Mouse (Mus musculus): ENCODE results near the gene Gm20388. TPM values are rescaled to one million over a fixed set of nuclear protein-coding genes. Genes with fewer than 3 reads are reported as not detected.

Gene Gm20388
- polyA plus RNA-seq, 1 experiment = 10.6 TPM

DNA sequence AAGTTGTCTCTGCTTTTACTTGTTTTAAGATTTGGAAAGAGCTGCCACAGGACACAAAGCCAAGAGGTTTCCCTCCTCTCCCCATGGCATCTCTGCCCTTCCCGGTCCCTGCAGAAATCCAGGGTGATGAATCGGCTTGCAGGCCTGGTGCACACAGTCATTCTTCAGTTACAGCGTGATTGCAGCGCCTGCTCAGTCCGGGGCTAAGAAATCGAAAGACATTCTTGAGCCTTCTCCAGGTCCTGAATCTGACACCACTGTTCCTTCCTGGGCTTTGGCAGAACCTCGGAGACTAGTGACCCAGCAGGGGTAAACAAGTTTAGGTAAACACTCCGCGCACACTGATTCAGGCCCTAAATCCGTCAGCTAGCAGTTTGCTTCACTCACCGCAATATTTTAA is 991.7 kb downstream of the Gm20388 start:
- Histone ChIP-seq H3K4me1 (ENCODE audit: control insufficient read depth, insufficient read depth, low read length) (no peaks in the 10 kb centered on the region), H3K27ac (ENCODE audit: control insufficient read depth, insufficient read depth, low read depth, low read length, poor library complexity) (no peak overlapping the region), H3K4me3 (replicated peaks; ENCODE audit: control insufficient read depth, low read depth, low read length) (no peak overlapping the region)
- TF ChIP-seq CTCF (IDR thresholded peaks at IDR 0.05; ENCODE audit: control insufficient read depth, insufficient read depth, low read length) (no peak), POLR2A (IDR thresholded peaks at IDR 0.05; ENCODE audit: borderline replicate concordance, control insufficient read depth, low read depth, low read length) (no peak)
- 44% methylated on average over 11 of the region's 11 CpGs for whole genome bisulfite sequencing

DNA sequence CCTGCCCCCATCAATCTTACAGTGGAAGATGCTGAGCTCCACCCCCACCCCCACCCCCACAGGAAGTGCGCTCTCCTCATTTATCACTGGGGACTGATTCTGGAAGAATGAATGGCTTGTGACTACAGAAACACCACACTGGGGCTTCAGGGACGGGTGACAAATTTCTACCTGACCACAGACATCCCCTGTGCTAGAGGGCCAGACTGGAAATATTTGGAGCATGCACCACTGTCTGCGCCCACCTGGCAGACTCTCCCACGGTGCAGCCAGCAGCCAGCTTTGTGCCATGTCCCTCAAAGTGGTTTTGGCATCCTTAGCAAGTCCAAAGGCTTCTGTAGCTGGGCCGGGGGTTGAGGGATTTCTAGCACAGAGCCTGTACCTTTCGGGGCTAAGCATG is 997.0 kb downstream of the Gm20388 start:
- 48% methylated on average over 6 of the region's 6 CpGs for WGBS

DNA sequence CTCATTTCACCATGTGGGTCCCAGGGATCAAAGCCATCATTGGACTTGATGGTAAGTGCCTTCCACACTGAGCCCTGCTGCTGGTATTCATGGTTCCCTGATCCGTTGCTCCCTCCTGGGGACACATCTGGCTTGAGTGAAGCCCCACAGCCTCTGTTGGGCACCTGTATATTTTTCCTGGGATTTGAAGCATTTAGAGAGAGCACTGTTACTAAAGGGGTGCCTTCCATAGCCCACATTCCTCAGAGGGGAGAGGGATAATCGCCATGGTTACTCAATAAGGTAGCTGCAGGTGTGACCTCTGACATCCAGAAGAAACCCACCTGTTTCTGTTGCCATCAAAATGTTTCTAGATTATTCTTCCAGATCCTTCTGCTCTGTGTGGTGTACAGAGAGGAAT is 1000.3 kb downstream of the Gm20388 start:
- H3K4me3 ChIP-seq (replicated peaks; ENCODE audit: control insufficient read depth, low read depth, low read length) = no peak overlapping the region
- TF ChIP-seq POLR2A (IDR thresholded peaks at IDR 0.05; ENCODE audit: borderline replicate concordance, control insufficient read depth, low read depth, low read length) = no peak
- 71% methylated on average over 2 of the region's 2 CpGs for WGBS
- H3K27ac ChIP-seq (ENCODE audit: control insufficient read depth, insufficient read depth, low read depth, low read length, poor library complexity) = no peak overlapping the region
- H3K4me1 ChIP-seq (ENCODE audit: control insufficient read depth, insufficient read depth, low read length) = no peaks in the 10 kb centered on the region

More for the DNA sequence above, 997.0 kb downstream of the Gm20388 start:
- TF ChIP-seq POLR2A (IDR thresholded peaks at IDR 0.05; ENCODE audit: borderline replicate concordance, control insufficient read depth, low read depth, low read length) = no peak
- no peak for TF ChIP-seq CTCF (IDR thresholded peaks at IDR 0.05; ENCODE audit: control insufficient read depth, insufficient read depth, low read length)
- Histone ChIP-seq H3K4me1 (ENCODE audit: control insufficient read depth, insufficient read depth, low read length) (no peaks in the 10 kb centered on the region), H3K27ac (ENCODE audit: control insufficient read depth, insufficient read depth, low read depth, low read length, poor library complexity) (no peak overlapping the region), H3K4me3 (replicated peaks; ENCODE audit: control insufficient read depth, low read depth, low read length) (no peak overlapping the region)

DNA sequence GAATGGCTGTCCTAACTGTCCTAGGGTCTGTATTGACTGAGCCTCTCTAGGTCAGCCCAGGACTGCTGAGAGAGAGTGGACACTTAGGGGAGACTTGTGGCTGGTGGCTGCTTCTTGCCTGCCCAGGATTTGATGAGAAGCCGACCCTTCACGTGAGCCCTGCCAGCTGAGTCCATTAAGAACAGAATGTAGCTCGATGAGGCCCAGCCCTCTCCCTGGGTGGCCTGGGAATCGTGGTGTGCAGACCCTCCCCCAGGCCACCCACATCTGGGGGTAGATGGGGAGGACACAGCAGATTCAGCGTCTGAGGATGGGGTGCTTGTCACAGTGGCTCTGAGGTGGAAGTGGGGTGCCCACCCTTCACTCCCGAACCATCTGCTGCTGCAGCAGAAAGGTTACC is 1001.8 kb downstream of the Gm20388 start:
- no peak overlapping the region for H3K4me3 ChIP-seq (replicated peaks; ENCODE audit: control insufficient read depth, low read depth, low read length)
- TF ChIP-seq POLR2A (IDR thresholded peaks at IDR 0.05; ENCODE audit: borderline replicate concordance, control insufficient read depth, low read depth, low read length) = no peak
- TF ChIP-seq CTCF (IDR thresholded peaks at IDR 0.05; ENCODE audit: control insufficient read depth, insufficient read depth, low read length) = no peak
- no peak overlapping the region for H3K27ac ChIP-seq (ENCODE audit: control insufficient read depth, insufficient read depth, low read depth, low read length, poor library complexity)
- H3K4me1 ChIP-seq (ENCODE audit: control insufficient read depth, insufficient read depth, low read length) = no peaks in the 10 kb centered on the region
- 42% methylated on average over 6 of the region's 6 CpGs for WGBS

DNA sequence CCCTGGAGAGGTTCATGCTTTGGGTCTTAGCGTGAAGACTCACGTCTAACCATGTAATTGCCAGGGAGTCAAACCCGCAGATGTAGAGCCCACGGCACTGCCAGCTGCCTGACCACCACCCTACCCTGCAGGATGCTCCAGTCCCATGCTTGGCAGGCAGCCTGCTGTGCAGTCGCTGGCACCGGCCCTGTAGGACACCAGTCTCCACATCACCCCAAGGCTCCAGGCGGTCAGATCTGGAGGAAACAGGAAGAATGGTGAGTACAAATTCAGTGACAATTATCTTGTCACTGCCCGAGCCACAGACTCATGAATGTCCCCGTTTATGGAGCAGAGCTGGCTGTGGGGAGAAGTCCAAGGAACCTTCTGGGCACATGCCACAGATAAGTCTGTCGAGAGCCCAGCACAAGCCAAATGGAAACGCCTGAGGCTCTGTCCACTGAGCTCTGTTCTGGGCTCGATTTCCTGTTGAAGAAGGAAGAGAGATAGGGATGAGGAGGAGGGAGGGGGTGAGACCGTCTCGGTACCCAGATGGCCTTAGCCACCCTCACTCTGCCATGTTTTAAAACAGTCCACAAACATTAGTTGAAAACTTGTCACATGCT is 1006.3 kb downstream of the Gm20388 start:
- Histone ChIP-seq H3K4me3 (replicated peaks; ENCODE audit: control insufficient read depth, low read depth, low read length) (no peak overlapping the region), H3K27ac (ENCODE audit: control insufficient read depth, insufficient read depth, low read depth, low read length, poor library complexity) (no peak overlapping the region), H3K4me1 (ENCODE audit: control insufficient read depth, insufficient read depth, low read length) (no peaks in the 10 kb centered on the region)
- 39% methylated on average over 14 of the region's 14 CpGs for WGBS
- TF ChIP-seq CTCF (IDR thresholded peaks at IDR 0.05; ENCODE audit: control insufficient read depth, insufficient read depth, low read length) = no peak
- TF ChIP-seq POLR2A (IDR thresholded peaks at IDR 0.05; ENCODE audit: borderline replicate concordance, control insufficient read depth, low read depth, low read length) = no peak

DNA sequence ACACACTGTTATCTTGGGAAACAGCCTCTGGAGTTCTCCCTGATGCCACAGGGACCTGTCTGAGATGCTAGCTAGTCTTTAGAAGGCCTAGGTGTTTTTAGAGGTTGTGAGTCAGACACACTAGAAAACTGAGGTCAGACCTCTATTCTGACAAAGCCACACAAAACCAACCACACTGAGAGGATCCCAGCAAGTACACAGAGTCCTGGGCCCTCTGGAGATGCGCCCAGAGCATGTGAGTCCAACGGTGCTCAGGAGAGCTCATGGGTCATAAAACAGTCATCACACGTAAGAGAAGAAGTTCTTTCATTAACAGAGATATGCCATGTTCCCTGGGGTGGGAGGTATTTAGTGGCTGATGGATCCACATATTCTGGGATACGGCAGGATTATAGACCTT is 1009.9 kb downstream of the Gm20388 start:
- WGBS = 81% methylated on average over 4 of the region's 4 CpGs
- no peaks in the 10 kb centered on the region for H3K4me1 ChIP-seq (ENCODE audit: control insufficient read depth, insufficient read depth, low read length)

DNA sequence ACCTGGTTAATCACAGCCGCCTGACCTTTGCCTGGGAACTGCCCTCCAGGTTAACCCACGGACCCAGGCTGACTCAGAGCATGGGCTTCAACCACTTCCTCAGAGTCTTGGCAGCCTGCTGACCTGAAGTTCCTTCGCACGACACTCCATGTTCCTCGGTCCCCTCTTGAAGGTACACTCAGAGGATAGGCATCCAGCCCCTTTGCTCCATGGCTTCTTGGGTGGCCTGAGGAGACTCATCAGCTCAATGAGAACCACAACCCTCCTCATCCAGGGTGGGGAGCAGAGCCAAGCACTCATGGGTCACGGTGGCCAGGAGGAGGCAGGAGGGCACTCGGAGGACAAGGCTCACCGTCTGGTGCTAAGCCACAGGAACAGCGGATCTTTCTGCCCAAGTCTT is 1015.6 kb downstream of the Gm20388 start:
- no peak for TF ChIP-seq CTCF (IDR thresholded peaks at IDR 0.05; ENCODE audit: control insufficient read depth, insufficient read depth, low read length)
- no peak for TF ChIP-seq POLR2A (IDR thresholded peaks at IDR 0.05; ENCODE audit: borderline replicate concordance, control insufficient read depth, low read depth, low read length)
- Histone ChIP-seq H3K4me1 (ENCODE audit: control insufficient read depth, insufficient read depth, low read length) (no peaks in the 10 kb centered on the region), H3K27ac (ENCODE audit: control insufficient read depth, insufficient read depth, low read depth, low read length, poor library complexity) (no peak overlapping the region), H3K4me3 (replicated peaks; ENCODE audit: control insufficient read depth, low read depth, low read length) (no peak overlapping the region)
- 71% methylated on average over 9 of the region's 9 CpGs for WGBS

More for the DNA sequence above, 1009.9 kb downstream of the Gm20388 start:
- Histone ChIP-seq H3K4me3 (replicated peaks; ENCODE audit: control insufficient read depth, low read depth, low read length) (no peak overlapping the region), H3K27ac (ENCODE audit: control insufficient read depth, insufficient read depth, low read depth, low read length, poor library complexity) (no peak overlapping the region)
- no peak for TF ChIP-seq POLR2A (IDR thresholded peaks at IDR 0.05; ENCODE audit: borderline replicate concordance, control insufficient read depth, low read depth, low read length)
- TF ChIP-seq CTCF (IDR thresholded peaks at IDR 0.05; ENCODE audit: control insufficient read depth, insufficient read depth, low read length) = no peak

DNA sequence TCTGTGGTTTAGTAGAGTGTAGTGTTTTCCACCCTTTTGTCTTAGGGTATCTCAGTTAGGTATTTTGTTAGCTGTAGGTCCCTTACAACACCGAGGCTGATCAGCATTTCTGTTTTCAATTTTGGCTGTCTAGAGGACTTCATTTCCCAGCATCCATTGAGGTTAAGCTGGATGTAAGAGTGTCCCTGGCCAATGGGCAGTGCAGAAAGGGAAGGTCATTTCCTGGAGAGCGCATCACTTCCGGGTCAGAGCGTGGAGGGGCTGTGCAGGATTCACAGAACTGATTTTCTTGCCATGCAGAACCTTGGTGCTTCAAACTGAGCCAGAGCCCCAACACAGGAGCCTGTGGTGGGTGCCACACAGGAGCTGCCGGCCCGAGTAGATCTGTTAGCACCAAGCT is 1017.4 kb downstream of the Gm20388 start:
- no peak for TF ChIP-seq CTCF (IDR thresholded peaks at IDR 0.05; ENCODE audit: control insufficient read depth, insufficient read depth, low read length)
- TF ChIP-seq POLR2A (IDR thresholded peaks at IDR 0.05; ENCODE audit: borderline replicate concordance, control insufficient read depth, low read depth, low read length) = no peak
- 68% methylated on average over 6 of the region's 6 CpGs for WGBS
- Histone ChIP-seq H3K4me3 (replicated peaks; ENCODE audit: control insufficient read depth, low read depth, low read length) (no peak overlapping the region), H3K4me1 (ENCODE audit: control insufficient read depth, insufficient read depth, low read length) (no peaks in the 10 kb centered on the region), H3K27ac (ENCODE audit: control insufficient read depth, insufficient read depth, low read depth, low read length, poor library complexity) (no peak overlapping the region)

DNA sequence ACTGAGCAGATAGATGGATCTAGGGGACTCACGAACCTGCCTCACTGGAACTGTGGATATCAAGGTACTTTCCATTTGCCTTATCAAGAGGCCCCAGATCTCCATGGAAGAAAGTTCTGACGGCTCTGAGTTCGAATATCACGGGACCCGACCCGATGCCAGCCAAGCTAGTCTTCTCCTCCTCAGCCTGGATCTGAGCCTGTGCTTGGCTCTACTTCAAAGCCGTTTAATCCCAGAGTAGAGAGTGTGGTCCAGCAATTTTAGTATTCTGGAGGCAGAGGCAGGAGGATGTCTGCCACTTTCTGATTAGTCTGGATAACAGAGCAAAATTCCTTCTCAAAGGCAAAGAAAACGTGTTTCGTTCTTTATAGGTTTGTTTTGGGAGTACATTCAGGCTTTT is 1024.0 kb downstream of the Gm20388 start:
- Histone ChIP-seq H3K27ac (ENCODE audit: control insufficient read depth, insufficient read depth, low read depth, low read length, poor library complexity) (no peak overlapping the region), H3K4me1 (ENCODE audit: control insufficient read depth, insufficient read depth, low read length) (no peaks in the 10 kb centered on the region), H3K4me3 (replicated peaks; ENCODE audit: control insufficient read depth, low read depth, low read length) (no peak overlapping the region)
- whole genome bisulfite sequencing = 80% methylated on average over 9 of the region's 9 CpGs
- TF ChIP-seq POLR2A (IDR thresholded peaks at IDR 0.05; ENCODE audit: borderline replicate concordance, control insufficient read depth, low read depth, low read length) (no peak), CTCF (IDR thresholded peaks at IDR 0.05; ENCODE audit: control insufficient read depth, insufficient read depth, low read length) (no peak)

Data from bone marrow, adult 2 months (tissue).